Mouse (Mus musculus): ENCODE measurements around the gene Errfi1. TPM values are rescaled to one million over a fixed set of nuclear protein-coding genes. Genes with fewer than 3 reads are reported as not detected.
"Not testable (repeated sequence)": the region's sequence is repeated elsewhere in the genome, so short reads cannot be mapped to it uniquely, and the experiment has no call there.

Errfi1 gene
- polyA plus RNA-seq, 1 experiment from 2014 or later: 17.0 TPM

DNA sequence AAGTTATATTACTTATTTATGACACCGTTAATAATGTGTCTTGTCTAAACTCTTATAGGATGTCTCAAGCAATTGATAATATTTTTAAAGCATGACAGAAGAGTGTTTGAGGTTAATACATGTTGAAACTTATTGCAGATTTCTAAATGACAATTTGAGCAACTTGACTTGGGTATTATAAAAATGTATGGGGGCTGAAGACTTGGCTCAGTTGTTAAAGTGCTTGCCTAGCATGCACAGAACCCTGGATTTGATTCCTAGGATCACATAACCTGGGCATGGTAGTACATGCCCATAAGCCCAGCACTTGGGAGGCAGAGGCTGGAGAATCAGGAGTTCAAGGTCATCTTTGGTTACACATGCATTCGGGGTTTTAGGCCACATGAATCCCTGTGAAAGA, 15.1 kb downstream of the Errfi1 start:
- H3K4me3 ChIP-seq (ENCODE audit: low read depth, low read length): no peak overlapping the region
- 64% methylated on average over 2 of the region's 2 CpGs for WGBS (ENCODE audit: insufficient replicate concordance)
- no peak for ATAC-seq (replicated peaks; ENCODE audit: insufficient number of reproducible peaks, low FRiP score, low TSS enrichment)
- H3K27me3 ChIP-seq (ENCODE audit: control insufficient read depth, insufficient read depth, low read length): no peaks in the 10 kb centered on the region
- H3K27ac ChIP-seq (ENCODE audit: low read depth, low read length): no peak overlapping the region
- no peak overlapping the region for H3K4me2 ChIP-seq
- peaks cover 29% of the 10 kb centered on the region for H3K4me1 ChIP-seq (ENCODE audit: control insufficient read depth, insufficient read depth, low read length)
- H3K9ac ChIP-seq (ENCODE audit: low read depth, low read length): no peak overlapping the region
- H3K9me3 ChIP-seq (replicated peaks; ENCODE audit: control insufficient read depth, low read length): no peaks in the 10 kb centered on the region
- peaks cover 12% of the 10 kb centered on the region for H3K36me3 ChIP-seq (ENCODE audit: control insufficient read depth, insufficient read depth, low read length)

GRCm38 (mm10) chr4:150869276-150870197, 15.8 kb downstream of the Errfi1 start:
- Histone ChIP-seq H3K36me3 (ENCODE audit: control insufficient read depth, insufficient read depth, low read length) (peaks cover 12% of the 10 kb centered on the region), H3K4me1 (ENCODE audit: control insufficient read depth, insufficient read depth, low read length) (peaks cover 29% of the 10 kb centered on the region), H3K4me3 (ENCODE audit: low read depth, low read length) (no peak overlapping the region), H3K27me3 (ENCODE audit: control insufficient read depth, insufficient read depth, low read length) (no peaks in the 10 kb centered on the region), H3K4me2 (no peak overlapping the region), H3K9me3 (replicated peaks; ENCODE audit: control insufficient read depth, low read length) (no peaks in the 10 kb centered on the region), H3K9ac (ENCODE audit: low read depth, low read length) (0 out of 2 replicates have a peak overlapping the region, but pooled peaks have one; percentile 16), H3K27ac (ENCODE audit: low read depth, low read length) (peak overlapping the region; percentile 35)
- 52% methylated on average over 17 of the region's 17 CpGs for WGBS (ENCODE audit: insufficient replicate concordance)
- ATAC-seq (replicated peaks; ENCODE audit: insufficient number of reproducible peaks, low FRiP score, low TSS enrichment): no peak

DNA sequence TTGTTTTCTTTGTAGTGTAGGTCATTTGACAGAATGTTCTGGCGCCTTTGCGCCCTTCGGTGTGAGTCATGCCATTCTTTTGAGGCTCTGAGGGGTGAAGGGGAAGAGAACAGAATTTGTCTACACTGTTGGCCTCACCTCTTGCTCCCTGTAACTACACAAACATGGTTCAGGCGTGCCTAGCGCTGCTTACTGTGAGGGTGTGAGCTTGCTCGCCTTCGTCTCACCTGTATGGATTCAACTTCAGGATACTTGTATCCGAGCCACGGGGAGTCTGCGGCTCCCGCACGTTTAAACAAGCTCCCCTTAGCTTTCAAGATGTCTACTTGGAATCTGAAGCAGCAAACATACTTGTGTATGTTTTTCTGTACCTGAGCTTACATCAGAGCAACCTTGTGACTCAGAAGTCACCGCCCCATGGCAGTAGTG, 17.3 kb downstream of the Errfi1 start:
- no peak overlapping the region for H3K9ac ChIP-seq (ENCODE audit: low read depth, low read length)
- H3K4me3 ChIP-seq (ENCODE audit: low read depth, low read length): no peak overlapping the region
- no peak overlapping the region for H3K27ac ChIP-seq (ENCODE audit: low read depth, low read length)
- no peaks in the 10 kb centered on the region for H3K9me3 ChIP-seq (replicated peaks; ENCODE audit: control insufficient read depth, low read length)
- H3K27me3 ChIP-seq (ENCODE audit: control insufficient read depth, insufficient read depth, low read length): no peaks in the 10 kb centered on the region
- 80% methylated on average over 13 of the region's 13 CpGs for WGBS (ENCODE audit: insufficient replicate concordance)
- peaks cover 29% of the 10 kb centered on the region for H3K4me1 ChIP-seq (ENCODE audit: control insufficient read depth, insufficient read depth, low read length)
- no peak overlapping the region for H3K4me2 ChIP-seq
- no peak for ATAC-seq (replicated peaks; ENCODE audit: insufficient number of reproducible peaks, low FRiP score, low TSS enrichment)
- peaks cover 12% of the 10 kb centered on the region for H3K36me3 ChIP-seq (ENCODE audit: control insufficient read depth, insufficient read depth, low read length)

- Histone ChIP-seq H3K27ac (ENCODE audit: low read depth, low read length) (peak overlapping the region; percentile 70), H3K9me3 (replicated peaks; ENCODE audit: control insufficient read depth, low read length) (no peaks in the 10 kb centered on the region), H3K4me1 (ENCODE audit: control insufficient read depth, insufficient read depth, low read length) (peaks cover 29% of the 10 kb centered on the region), H3K36me3 (ENCODE audit: control insufficient read depth, insufficient read depth, low read length) (peaks cover 7% of the 10 kb centered on the region), H3K4me3 (ENCODE audit: low read depth, low read length) (no peak overlapping the region), H3K27me3 (ENCODE audit: control insufficient read depth, insufficient read depth, low read length) (no peaks in the 10 kb centered on the region), H3K4me2 (no peak overlapping the region), H3K9ac (ENCODE audit: low read depth, low read length) (peak overlapping the region; percentile 39; the same call in 1 of the 2 replicates)
- WGBS (ENCODE audit: insufficient replicate concordance): 26% methylated on average over 10 of the region's 10 CpGs
- no peak; the same call in 1 of the 2 replicates for ATAC-seq (replicated peaks; ENCODE audit: insufficient number of reproducible peaks, low FRiP score, low TSS enrichment)
Observed at GRCm38 (mm10) chr4:150871392-150872138, 17.8 kb downstream of the Errfi1 start.

GRCm38 (mm10) chr4:150872139-150872651, 18.5 kb downstream of the Errfi1 start:
- ATAC-seq (replicated peaks; ENCODE audit: insufficient number of reproducible peaks, low FRiP score, low TSS enrichment): no peak; the same call in 1 of the 2 replicates

GRCm38 (mm10) chr4:150872681-150873080, 19.0 kb downstream of the Errfi1 start:
- Histone ChIP-seq H3K9ac (ENCODE audit: low read depth, low read length) (no peak overlapping the region), H3K27ac (ENCODE audit: low read depth, low read length) (peak overlapping the region; percentile 70; the same call in 1 of the 2 replicates), H3K4me2 (no peak overlapping the region), H3K9me3 (replicated peaks; ENCODE audit: control insufficient read depth, low read length) (no peaks in the 10 kb centered on the region), H3K27me3 (ENCODE audit: control insufficient read depth, insufficient read depth, low read length) (no peaks in the 10 kb centered on the region), H3K4me1 (ENCODE audit: control insufficient read depth, insufficient read depth, low read length) (peaks cover 29% of the 10 kb centered on the region), H3K36me3 (ENCODE audit: control insufficient read depth, insufficient read depth, low read length) (no peaks in the 10 kb centered on the region), H3K4me3 (ENCODE audit: low read depth, low read length) (no peak overlapping the region)
- 60% methylated on average over 8 of the region's 8 CpGs for WGBS (ENCODE audit: insufficient replicate concordance)
- no peak for ATAC-seq (replicated peaks; ENCODE audit: insufficient number of reproducible peaks, low FRiP score, low TSS enrichment)

More at GRCm38 (mm10) chr4:150872139-150872651, 18.5 kb downstream of the Errfi1 start:
- Histone ChIP-seq H3K4me1 (ENCODE audit: control insufficient read depth, insufficient read depth, low read length) (peaks cover 29% of the 10 kb centered on the region), H3K9me3 (replicated peaks; ENCODE audit: control insufficient read depth, low read length) (no peaks in the 10 kb centered on the region), H3K4me2 (no peak overlapping the region), H3K4me3 (ENCODE audit: low read depth, low read length) (no peak overlapping the region), H3K27ac (ENCODE audit: low read depth, low read length) (peak overlapping the region; percentile 70), H3K27me3 (ENCODE audit: control insufficient read depth, insufficient read depth, low read length) (no peaks in the 10 kb centered on the region), H3K36me3 (ENCODE audit: control insufficient read depth, insufficient read depth, low read length) (peaks cover 1% of the 10 kb centered on the region), H3K9ac (ENCODE audit: low read depth, low read length) (no peak overlapping the region; the same call in 1 of the 2 replicates)
- WGBS (ENCODE audit: insufficient replicate concordance): 42% methylated on average over 9 of the region's 9 CpGs

GRCm38 (mm10) chr4:150874416-150874815, 20.7 kb downstream of the Errfi1 start:
- peaks cover 27% of the 10 kb centered on the region for H3K4me1 ChIP-seq (ENCODE audit: control insufficient read depth, insufficient read depth, low read length)
- not testable (repeated sequence) for H3K27me3 ChIP-seq (ENCODE audit: control insufficient read depth, insufficient read depth, low read length); ATAC-seq (replicated peaks; ENCODE audit: insufficient number of reproducible peaks, low FRiP score, low TSS enrichment); H3K4me3 ChIP-seq (ENCODE audit: low read depth, low read length); H3K9ac ChIP-seq (ENCODE audit: low read depth, low read length); H3K27ac ChIP-seq (ENCODE audit: low read depth, low read length); H3K4me2 ChIP-seq; H3K9me3 ChIP-seq (replicated peaks; ENCODE audit: control insufficient read depth, low read length); H3K36me3 ChIP-seq (ENCODE audit: control insufficient read depth, insufficient read depth, low read length)
- 77% methylated on average over 4 of the region's 4 CpGs for WGBS (ENCODE audit: insufficient replicate concordance)

GRCm38 (mm10) chr4:150875393-150875792, 21.7 kb downstream of the Errfi1 start:
- peaks cover 17% of the 10 kb centered on the region for H3K4me1 ChIP-seq (ENCODE audit: control insufficient read depth, insufficient read depth, low read length)
- no peak overlapping the region for H3K27ac ChIP-seq (ENCODE audit: low read depth, low read length)
- H3K36me3 ChIP-seq (ENCODE audit: control insufficient read depth, insufficient read depth, low read length): no peaks in the 10 kb centered on the region
- ATAC-seq (replicated peaks; ENCODE audit: insufficient number of reproducible peaks, low FRiP score, low TSS enrichment): no peak
- H3K9me3 ChIP-seq (replicated peaks; ENCODE audit: control insufficient read depth, low read length): peaks cover 19% of the 10 kb centered on the region
- no peaks in the 10 kb centered on the region for H3K27me3 ChIP-seq (ENCODE audit: control insufficient read depth, insufficient read depth, low read length)
- H3K4me3 ChIP-seq (ENCODE audit: low read depth, low read length): no peak overlapping the region
- WGBS (ENCODE audit: insufficient replicate concordance): 78% methylated on average over 10 of the region's 10 CpGs
- no peak overlapping the region for H3K9ac ChIP-seq (ENCODE audit: low read depth, low read length)
- H3K4me2 ChIP-seq: no peak overlapping the region
